Mouse (Mus musculus) brain, embryonic 14.5 days (tissue): ENCODE data around the gene Il17rc. TPM values are rescaled to one million over a fixed set of nuclear protein-coding genes. Genes with fewer than 3 reads are reported as not detected.

ENCODE experiments used
- DNase-seq: peaks from one replicate; pipeline ENCODE4 v3.0.0-alpha.2; 2011; ENCODE audit warnings: low read depth
- CTCF ChIP-seq: fragments of 200-500 bp; IDR thresholded peaks from 2 replicates; pipeline ENCODE4 v1.5.1; 2012; ENCODE audit warnings: inconsistent platforms, mild to moderate bottlenecking, moderate library complexity, borderline replicate concordance; ENCODE audit not compliant: insufficient read depth, insufficient read length; ENCODE audit errors: extremely low read depth
- POLR2A ChIP-seq: fragments of 200-500 bp; IDR thresholded peaks from 2 replicates; pipeline ENCODE4 v1.6.1; 2012; ENCODE audit warnings: mild to moderate bottlenecking, inconsistent platforms, borderline replicate concordance; ENCODE audit not compliant: poor library complexity, insufficient read depth, insufficient read length, severe bottlenecking; ENCODE audit errors: extremely low read depth
- polyA plus RNA-seq: library from polyadenylated mRNA; depleted of rRNA; stranded (reverse); fragments of >200 nt; gene quantifications from 2 replicates; pipeline ENCODE4 v1.2.3, GENCODE M21; 2012; rRNA removed

Gene Il17rc
- polyA plus RNA-seq, 1 experiment: 3.3 TPM

DNA sequence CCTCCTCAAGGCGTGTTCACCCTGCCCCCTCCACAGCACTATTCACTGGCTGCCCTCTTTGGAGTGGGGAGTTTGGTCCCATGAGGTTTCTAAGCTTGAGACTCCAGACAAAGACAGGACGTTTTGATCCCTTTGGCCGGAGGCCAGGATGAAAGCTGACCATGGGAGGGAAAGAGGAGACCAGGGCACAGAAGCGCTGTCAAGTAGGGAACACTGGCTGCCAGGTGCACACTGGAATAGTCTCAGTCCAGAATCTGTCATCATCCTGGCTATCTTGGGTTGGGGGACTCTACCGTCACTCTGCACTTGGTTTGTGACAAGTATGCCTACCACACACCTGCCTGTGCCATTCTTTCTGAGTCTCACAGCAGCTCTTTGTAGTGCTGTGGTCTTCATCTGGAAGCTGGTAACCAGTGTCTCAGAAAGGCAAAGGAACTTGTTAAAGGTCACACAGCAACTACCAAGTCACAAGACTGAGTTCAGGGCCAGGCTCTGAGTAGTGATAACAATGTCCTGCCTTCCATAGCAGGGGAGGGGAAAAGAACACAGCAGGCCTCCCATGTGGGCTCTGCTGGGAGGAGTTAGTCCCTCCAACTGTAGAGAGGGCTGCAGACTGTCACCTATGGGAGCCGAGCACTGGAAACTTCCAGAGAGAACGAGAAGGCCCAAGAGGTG, 37.2 kb downstream of the Il17rc start:
- no peak for TF ChIP-seq POLR2A
- TF ChIP-seq CTCF: no peak
- DNase-seq: no peak

- TF ChIP-seq POLR2A (no peak), CTCF (no peak)
Observed at GRCm38 (mm10) chr6:113508947-113509280, 37.7 kb downstream of the Il17rc start.

DNA sequence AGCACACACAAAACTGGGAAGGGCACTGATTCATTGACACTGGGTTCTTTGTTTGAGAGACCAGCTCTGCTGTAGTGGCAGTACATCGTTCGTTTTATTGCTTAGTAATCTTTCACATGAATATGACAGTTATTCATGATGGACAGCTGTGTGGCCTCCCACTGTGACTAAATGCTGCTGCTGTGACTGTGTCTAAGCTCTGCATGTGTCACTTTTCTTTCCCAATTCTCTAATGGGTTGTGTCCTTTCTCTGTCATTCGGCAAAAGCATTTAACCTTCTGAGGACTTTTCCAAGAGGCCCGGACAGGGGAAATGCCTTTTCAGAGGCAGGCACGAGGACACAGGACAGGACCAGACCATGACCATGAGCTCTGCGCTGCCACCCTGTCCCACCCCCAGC, 42.7 kb downstream of the Il17rc start:
- DNase-seq: no peak
- no peak for TF ChIP-seq POLR2A
- TF ChIP-seq CTCF: no peak

More at GRCm38 (mm10) chr6:113508947-113509280, 37.7 kb downstream of the Il17rc start:
- DNase-seq: no peak

DNA sequence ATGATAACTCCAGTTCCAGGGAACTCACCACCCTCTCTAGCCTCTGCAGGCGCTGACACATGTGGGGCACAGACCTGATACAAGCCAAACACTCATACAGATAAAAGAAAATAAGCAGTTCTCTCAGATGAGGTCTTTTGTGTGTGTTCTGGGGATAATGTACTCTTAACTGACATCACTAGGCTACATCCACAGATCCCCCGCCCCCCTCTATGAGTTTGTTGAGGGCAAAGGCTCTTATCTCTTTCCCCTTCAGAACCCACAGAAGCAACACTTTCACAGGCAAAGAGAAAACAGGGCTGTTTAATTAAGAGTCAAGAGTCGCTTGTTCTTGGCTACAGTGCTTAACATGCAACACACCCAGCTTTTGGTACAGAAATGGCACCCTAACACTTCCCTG, 43.4 kb downstream of the Il17rc start:
- no peak for DNase-seq
- TF ChIP-seq POLR2A (no peak), CTCF (no peak)

DNA sequence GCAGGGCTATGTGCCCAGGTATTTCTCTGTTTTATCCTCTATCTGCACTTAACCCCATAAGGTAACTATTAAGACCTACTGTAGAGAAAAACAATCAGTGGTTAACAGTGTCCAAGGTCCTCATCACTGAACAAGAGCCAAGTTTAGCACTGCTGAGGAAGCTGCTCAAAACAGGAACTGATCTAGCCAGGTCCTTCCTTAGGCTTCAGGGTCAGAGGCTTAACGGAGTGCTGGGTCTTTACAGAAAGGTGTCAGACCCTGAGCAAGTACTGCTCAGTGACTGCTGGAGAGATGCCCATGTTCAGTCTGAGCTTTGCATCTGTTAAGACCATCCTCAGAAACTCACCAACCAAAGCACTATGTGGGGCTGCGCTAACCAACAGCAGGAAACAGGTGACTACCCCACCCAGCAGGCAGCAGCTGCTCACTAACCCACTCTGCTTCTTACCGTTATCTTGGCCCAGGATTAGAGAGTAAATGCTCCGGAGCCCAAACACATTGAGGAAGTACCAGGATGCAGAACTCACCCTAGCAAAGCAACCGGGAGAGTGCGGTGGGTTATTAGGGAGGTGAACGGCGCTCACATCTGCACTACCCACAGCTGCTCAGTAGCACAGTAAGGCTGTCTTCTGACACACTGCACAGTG, 46.3 kb downstream of the Il17rc start:
- TF ChIP-seq POLR2A: no peak
- no peak for TF ChIP-seq CTCF
- no peak for DNase-seq

- TF ChIP-seq POLR2A: no peak
- no peak for TF ChIP-seq CTCF
Observed at GRCm38 (mm10) chr6:113522310-113522709, 51.1 kb downstream of the Il17rc start.

DNA sequence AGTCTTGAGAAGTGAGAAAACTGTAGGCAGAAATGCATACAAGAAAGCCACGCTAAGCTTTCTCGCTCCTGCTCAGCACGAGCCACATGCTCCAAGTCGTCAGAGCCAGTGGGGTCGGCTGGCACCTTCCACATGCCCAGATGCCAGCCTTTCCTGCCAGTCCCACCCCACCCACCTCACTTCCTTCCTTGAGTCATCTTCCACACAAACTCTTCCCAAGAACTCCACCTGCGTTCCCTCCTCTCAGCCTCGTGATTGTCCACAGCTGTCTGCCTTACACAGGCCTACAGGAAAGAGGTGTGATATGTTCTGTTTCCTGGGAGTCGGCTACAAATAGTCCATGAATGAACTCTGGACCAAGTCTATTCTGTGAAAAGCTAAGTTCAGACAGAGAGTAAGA, 52.2 kb downstream of the Il17rc start:
- no peak for DNase-seq
- no peak for TF ChIP-seq POLR2A
- no peak for TF ChIP-seq CTCF

More at GRCm38 (mm10) chr6:113522310-113522709, 51.1 kb downstream of the Il17rc start:
- no peak for DNase-seq

DNA sequence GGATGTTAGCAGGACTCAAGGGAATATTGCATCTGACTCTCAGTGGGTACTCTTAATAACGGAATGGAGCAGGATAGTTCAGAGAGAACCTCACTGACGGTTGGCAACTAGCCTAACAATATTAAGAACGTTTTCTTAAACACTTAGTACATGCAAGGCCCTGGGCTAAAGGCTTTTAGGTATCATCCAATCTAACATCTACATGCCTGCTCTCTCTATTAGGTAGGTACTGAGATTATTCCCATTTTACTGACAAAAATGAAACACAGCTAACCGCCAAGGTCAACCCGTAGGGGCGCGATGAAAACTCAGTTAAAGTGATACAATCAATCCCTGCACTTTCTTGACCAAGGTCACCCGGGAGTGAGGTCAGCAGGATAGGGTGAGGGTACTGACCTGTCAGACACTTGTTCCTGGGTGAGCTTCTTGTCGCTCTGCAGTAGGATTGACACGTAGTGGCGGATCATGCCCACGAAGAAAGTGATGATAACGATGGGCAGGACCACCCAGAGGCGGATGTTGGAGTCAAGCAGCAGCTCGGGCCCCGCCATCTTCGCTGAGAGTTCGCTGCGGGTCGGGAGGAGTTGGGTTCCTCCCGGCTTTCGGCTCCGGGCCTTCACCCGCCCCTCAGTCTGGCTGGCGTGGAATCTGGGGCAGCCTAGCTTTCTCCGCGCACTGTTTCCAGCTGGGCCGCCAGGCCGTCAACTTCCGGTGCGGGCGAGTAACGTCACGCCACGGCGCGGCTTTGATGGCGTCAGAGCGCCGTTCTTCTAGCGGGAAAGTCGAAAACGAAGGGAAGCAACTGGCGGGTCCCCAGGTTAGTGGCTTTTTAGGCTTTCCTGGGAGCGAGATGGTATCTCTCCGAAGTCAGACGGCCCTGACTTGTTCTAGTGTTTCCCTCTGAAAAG, 60.0 kb downstream of the Il17rc start, which contains the start of the genes Emc3 and Fancd2:
Gene Emc3 (minus strand): TSS at position 721 of the 908 bp plus-strand sequence.
Gene Fancd2 (plus strand): TSS at position 751 of the 908 bp plus-strand sequence.
- DNase-seq: peak; percentile 94
- TF ChIP-seq CTCF (no peak), POLR2A (peak; percentile 61; the same call in 1 of the 2 replicates)

GRCm38 (mm10) chr6:113531840-113532404, 60.7 kb downstream of the Il17rc start:
- no peak for TF ChIP-seq POLR2A

More at GRCm38 (mm10) chr6:113531840-113532404, 60.7 kb downstream of the Il17rc start:
- DNase-seq: no peak

Other genes with a start within 250 kb of the Il17rc start
- gene Mtmr14, start 233.6 kb upstream of the Il17rc start, polyA plus RNA-seq: 38.6 and 51.5 TPM in 2 replicates
- gene Cpne9, start 189.1 kb upstream of the Il17rc start, polyA plus RNA-seq: 2.1 and 4.2 TPM in 2 replicates
- gene Brpf1, start 164.3 kb upstream of the Il17rc start, polyA plus RNA-seq: 34.5 and 37.3 TPM in 2 replicates
- 13.2 and 25.0 TPM in 2 replicates for gene Ogg1, start 144.5 kb upstream of the Il17rc start, polyA plus RNA-seq
- 62.7 and 64.7 TPM in 2 replicates for gene Camk1, start 127.4 kb upstream of the Il17rc start, polyA plus RNA-seq
- gene Tada3, start 93.5 kb upstream of the Il17rc start, polyA plus RNA-seq: 67.8 and 70.8 TPM in 2 replicates
- 117 and 127 TPM in 2 replicates for gene Arpc4, start 93.3 kb upstream of the Il17rc start, polyA plus RNA-seq
- 23.1 and 25.5 TPM in 2 replicates for gene Ttll3, start 82.2 kb upstream of the Il17rc start, polyA plus RNA-seq
- gene Rpusd3, start 52.1 kb upstream of the Il17rc start, polyA plus RNA-seq: 27.6 and 50.7 TPM in 2 replicates
- 0.07 and 0.16 TPM in 2 replicates for gene Cidec, start 35.7 kb upstream of the Il17rc start, polyA plus RNA-seq
- gene Jagn1, start 28.9 kb upstream of the Il17rc start, polyA plus RNA-seq: 60.1 and 71.0 TPM in 2 replicates
- gene Il17re, start 12.9 kb upstream of the Il17rc start, polyA plus RNA-seq: 0.47 and 0.63 TPM in 2 replicates
- 33.3 and 42.2 TPM in 2 replicates for gene Creld1, start 11.9 kb downstream of the Il17rc start, polyA plus RNA-seq
- 8.7 and 8.9 TPM in 2 replicates for gene Prrt3, start 30.5 kb downstream of the Il17rc start, polyA plus RNA-seq
- 63.0 TPM in 2 replicates for gene Emc3, start 60.2 kb downstream of the Il17rc start, polyA plus RNA-seq
- 5.0 and 9.1 TPM in 2 replicates for gene Fancd2, start 60.3 kb downstream of the Il17rc start, polyA plus RNA-seq
- 0.07 TPM in 1 of 2 replicates, not detected in the other for gene Fancd2os, start 129.3 kb downstream of the Il17rc start, polyA plus RNA-seq
- gene Brk1, start 133.3 kb downstream of the Il17rc start, polyA plus RNA-seq: 206 and 247 TPM in 2 replicates
- gene Vhl, start 152.5 kb downstream of the Il17rc start, polyA plus RNA-seq: 48.1 and 71.2 TPM in 2 replicates
- 4.0 and 4.2 TPM in 2 replicates for gene Irak2, start 167.0 kb downstream of the Il17rc start, polyA plus RNA-seq
- gene Tatdn2, start 225.6 kb downstream of the Il17rc start, polyA plus RNA-seq: 25.1 and 27.6 TPM in 2 replicates
- 0.52 and 0.85 TPM in 2 replicates for gene Ghrl, start 248.5 kb downstream of the Il17rc start, polyA plus RNA-seq